Mouse (Mus musculus) heart, postnatal 0 days (tissue): ENCODE data around the gene Bbs10.

ENCODE experiments used
- CTCF ChIP-seq: IDR thresholded peaks from 2 replicates; pipeline ENCODE4 v1.5.1; 2016; ENCODE audit warnings: antibody characterized with exemption, control low read depth, low read depth
- EP300 ChIP-seq: IDR thresholded peaks from 2 replicates; pipeline ENCODE4 v1.6.1; 2016; ENCODE audit warnings: antibody characterized with exemption, low read depth

DNA sequence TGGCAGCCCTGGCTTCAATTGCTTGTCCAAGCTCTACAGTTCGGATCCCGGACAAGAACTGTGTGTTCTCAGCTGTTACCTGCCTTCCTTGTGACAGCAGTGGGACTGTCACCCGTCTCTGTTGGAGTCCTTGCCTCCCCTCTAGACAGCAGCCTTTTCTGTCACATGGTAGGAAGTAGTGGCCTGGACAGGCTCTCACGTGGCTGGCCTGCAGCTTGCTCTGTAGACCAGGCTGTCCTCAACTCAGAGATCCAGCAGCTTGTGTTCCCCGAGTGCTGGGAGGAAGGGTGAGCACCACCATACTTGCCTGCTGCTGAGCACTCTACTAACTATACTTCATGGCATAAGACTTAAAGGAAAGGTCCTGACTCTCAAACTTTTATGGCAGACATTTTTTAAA is 46.8 kb upstream of the Bbs10 start:
- no peak for TF ChIP-seq CTCF
- TF ChIP-seq EP300 = no peak
